Mouse (Mus musculus) mouse embryonic stem cell (cell line): ENCODE data around the gene Gm3298.
"Not testable (repeated sequence)": the region's sequence is repeated elsewhere in the genome, so short reads cannot be mapped to it uniquely, and the experiment has no call there.

Experiments used
- in situ Hi-C, 2 experiments: fragments of 300-500 bp; cut with MboI; formaldehyde crosslinking; loops; 1 replicate in 1 of 2; 3 replicates in 1 of 2; pipeline ENCODE4 v1.14.3; 2019 to 2020; ENCODE audit warnings: low sequenced_read_pairs in 2 of 2, low pct_unique_long_range_greater_than_20kb in 1 of 2, mixed read lengths in 1 of 2; ENCODE audit not compliant: unreplicated experiment in 1 of 2

Gm3298 gene

DNA sequence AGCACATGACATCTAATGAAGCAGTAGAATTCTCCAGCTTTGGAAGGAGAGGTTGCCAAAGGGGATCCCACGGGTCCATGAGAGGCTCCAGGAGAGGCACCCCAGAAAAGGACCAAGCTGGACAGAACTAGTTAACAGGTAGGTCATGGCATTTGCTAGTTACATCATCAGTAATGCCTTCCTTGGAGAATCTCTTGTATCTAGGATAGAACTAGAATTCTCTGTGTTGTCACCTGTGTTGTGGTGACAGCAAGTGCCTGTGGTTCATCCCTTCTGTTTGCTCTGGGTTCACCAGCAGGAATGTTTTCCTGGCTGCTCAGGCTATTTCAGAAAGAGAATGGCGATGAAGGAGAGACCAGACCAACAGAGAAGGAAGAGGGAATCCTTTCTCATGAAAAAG, at the start of gene Gm3298:
Gm3298 (plus strand) TSS at position 301 of the 400 bp plus-strand sequence.
- in situ Hi-C loops = not testable (repeated sequence)

DNA sequence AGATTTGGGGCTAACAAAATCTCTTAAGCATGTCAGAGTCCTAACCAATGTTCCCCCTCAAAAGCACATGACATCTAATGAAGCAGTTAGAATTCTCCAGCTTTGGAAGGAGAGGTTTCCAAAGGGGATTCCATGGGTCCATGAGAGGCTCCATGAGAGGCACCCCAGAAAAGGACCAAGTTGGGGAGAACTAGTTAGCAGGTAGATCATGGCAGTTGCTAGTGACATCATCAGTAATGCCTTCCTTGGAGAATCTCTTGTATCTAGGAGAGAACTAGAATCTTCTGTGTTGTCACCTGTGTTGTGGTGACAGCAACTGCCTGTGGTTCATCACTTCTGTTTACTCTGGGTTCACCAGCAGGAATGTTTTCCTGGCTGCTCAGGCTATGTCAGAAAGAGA, 32.1 kb upstream of the Gm3298 start, which contains the start of gene Gm8297:
Gm8297 (plus strand) TSS at position 301 of the 400 bp plus-strand sequence.
- in situ Hi-C loops = not testable (repeated sequence)

DNA sequence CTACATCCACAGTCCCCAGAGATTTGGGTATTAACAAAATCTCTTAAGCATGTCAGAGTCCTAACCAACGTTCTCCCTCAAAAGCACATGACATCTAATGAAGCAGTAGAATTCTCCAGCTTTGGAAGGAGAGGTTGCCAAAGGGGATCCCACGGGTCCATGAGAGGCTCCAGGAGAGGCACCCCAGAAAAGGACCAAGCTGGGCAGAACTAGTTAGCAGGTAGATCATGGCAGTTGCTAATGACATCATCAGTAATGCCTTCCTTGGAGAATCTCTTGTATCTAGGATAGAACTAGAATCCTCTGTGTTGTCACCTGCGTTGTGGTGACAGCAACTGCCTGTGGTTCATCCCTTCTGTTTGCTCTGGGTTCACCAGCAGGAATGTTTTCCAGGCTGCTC, 34.6 kb downstream of the Gm3298 start, which contains the start of gene 4930555G01Rik:
4930555G01Rik (plus strand) TSS at position 301 of the 400 bp plus-strand sequence.
- in situ Hi-C loops = not testable (repeated sequence)
